Mouse (Mus musculus) mature B cell (primary cell): ENCODE results near the gene Mrps17.

Experiments used
- in situ Hi-C: fragments of 300-500 bp; cut with MboI; formaldehyde crosslinking; loops from 2 replicates; pipeline ENCODE4 v1.14.3; 2019

The Mrps17 gene

GRCm38 (mm10) chr5:129742903-129743488 is 27.7 kb downstream of the Mrps17 start:
- in situ Hi-C loops: no loop called here

DNA sequence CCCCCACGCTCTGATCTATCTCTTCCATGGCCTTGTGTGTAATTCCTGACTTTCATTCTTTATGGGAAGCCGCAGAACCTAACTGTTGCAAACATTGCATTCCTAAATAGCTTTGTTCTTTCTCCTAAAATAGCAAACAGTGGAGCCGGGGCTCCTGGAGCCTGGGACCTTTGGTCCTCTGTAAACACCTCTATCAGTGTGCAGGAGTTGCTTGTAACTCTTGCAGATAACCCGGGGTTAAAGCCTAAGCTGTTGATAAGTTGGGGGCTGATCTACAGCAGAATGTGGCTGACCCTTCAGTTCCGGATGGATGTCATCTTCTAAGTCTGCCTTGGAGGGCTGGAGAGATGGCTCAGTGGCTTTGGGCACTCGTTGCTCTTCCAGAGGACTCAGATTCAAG is 28.8 kb downstream of the Mrps17 start:
- in situ Hi-C loops: no loop called here

DNA sequence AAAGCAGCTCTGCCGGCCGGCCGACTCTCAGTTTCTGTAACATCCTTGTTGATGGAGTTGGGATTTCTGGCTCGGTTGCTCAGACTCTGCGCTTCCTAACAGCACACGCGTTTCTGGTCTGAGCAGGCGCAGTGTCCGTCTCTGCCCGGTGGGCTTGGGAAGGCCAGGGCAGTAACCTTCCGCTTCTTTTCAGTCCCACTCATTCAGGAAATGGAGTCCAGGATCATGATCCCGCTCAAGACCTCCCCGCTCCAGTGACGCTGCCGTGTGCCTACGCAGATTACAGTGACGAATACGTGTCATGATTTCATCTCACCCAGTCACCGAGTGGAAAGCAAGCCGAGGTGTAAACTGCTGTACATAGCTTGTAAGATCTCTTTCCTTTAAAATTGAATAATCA is 41.6 kb downstream of the Mrps17 start:
- in situ Hi-C loops: no loop called here

DNA sequence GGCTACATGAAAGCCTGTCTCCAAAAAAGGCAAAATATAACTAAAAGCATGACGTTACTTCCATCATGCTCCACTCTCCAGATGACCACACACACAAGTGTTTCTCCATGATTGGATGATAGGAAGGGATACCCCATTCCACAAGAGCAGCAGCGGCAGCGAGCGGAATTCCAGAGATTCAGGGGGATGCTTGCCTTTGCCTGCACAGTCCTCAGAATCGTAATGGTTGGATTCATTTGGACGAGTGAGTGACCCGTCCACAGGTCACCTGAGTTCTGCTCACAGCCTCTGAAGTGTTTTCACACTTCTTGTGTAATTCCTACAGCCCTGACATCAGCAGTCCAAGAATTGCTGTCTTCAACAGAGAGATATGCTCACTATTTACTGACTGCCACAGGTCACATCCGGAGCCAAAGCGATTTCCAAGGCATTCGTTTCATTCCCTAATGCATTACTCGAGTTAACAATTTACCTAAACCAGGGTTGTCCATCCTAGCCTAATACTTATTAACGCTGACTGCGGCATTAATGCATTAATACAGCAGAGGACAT is 44.7 kb downstream of the Mrps17 start:
- in situ Hi-C loops: no loop called here

DNA sequence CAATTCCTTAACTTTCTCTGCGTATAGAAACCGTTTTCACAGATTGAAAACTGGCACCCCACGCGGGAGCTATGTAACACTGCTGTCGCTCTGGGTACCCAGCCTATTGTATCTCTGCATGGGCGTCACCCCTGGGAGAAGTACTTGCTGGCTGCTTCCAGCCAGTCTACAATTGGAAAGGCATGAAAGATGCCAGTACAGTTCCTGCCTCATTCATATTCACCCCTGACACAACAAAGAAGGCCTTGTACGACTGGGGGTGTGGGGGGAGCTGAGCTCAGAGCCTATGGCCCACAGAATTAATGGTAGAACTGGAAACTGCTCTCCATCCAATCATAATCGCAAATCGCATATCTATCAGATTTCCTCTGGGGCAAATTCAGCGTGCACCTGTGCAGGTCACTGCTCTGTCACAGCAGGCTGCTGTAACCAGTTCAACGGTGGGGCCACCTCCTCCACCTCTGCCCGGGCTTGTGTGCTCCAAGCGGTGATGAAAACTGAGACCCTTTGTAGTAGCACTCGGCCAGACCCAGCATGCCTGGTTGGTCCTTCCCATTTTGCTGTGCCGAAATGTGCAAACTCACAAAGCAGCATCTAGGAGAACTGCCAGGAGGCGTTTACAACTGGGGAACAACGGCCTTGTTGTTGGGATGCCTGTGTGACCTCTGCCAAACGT is 46.7 kb downstream of the Mrps17 start:
- in situ Hi-C loops: no loop called here

DNA sequence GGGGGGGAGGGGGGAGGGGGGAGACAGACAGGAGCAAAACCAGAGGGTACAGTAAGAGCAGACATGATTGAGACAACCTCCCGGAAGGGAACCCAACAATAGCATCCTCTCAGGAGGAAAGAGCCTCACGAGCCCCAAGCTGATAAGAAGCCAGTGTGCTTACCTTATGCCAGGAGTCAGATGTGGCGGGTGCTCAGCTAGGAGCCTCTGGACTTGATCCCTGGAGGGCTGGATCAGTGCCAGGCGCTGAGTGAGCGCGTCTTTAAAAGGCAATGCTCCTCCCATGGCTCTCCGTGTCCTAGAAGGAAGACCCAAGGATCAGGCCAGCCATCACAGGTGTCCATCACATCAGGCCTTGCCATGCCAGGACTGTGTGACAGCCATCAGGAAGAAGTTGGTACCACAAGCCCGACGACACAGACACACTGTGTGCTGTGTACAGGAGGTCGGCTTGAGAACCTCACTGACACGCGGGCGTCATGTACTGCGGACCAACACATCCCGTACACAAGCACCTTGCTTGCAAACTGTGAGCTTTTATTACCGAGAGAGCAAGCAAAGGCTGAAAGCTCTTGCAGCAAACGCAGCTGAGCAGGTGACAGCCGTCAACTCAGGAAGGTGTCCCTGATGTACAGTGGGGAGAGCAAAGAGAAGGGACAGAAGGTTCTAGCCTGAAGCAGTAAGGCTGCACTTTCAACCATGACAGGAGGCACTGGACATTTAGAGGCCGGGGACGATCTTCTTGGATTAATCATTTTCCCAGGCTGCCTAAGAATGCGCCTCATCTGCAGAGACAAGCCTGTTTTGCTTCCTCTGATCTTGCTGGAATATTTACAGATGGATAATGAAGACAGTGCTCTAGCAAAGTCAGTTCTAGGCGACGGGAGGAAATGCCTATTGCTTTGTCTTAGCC is 55.4 kb downstream of the Mrps17 start:
- in situ Hi-C loops: no loop called here
